Mouse (Mus musculus) cerebellum, postnatal 14 days (tissue): ENCODE data around the gene Surf4.
"Not testable (repeated sequence)": the region's sequence is repeated elsewhere in the genome, so short reads cannot be mapped to it uniquely, and the experiment has no call there.

ENCODE experiments used
- DNase-seq, 2 experiments: peaks; one replicate each; pipeline ENCODE4 v3.0.0; 2021; ENCODE audit warnings: mixed read lengths in 2 of 2

Surf4 gene

DNA sequence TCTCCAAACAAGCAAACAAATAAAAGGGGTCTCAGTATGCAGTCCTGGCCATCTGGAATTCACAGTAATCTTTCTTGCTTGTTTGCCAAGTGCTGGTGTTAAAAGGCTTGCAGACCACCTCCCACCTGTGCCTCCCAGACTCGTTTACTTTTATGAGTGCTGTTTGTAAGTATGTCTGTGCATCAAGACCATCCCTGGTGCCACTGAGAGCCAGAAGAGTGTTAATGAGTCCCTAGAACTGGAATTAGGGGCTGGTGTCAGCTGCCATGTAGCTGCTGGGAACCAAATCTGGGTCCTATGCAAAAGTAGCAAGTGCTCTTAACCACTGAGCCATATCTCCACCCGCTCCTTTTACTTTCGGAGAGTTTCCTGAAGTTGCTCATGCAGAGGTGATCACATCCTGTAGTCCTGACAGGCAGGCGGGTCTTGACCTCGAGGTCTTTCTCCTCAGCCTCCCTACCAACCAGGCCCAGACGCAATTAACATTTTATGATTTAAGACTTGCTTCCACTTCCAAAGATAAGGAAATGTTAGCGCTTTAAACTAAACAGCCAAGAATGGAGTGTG lies 31.8 kb downstream of the Surf4 start:
- DNase-seq, result no peak

DNA sequence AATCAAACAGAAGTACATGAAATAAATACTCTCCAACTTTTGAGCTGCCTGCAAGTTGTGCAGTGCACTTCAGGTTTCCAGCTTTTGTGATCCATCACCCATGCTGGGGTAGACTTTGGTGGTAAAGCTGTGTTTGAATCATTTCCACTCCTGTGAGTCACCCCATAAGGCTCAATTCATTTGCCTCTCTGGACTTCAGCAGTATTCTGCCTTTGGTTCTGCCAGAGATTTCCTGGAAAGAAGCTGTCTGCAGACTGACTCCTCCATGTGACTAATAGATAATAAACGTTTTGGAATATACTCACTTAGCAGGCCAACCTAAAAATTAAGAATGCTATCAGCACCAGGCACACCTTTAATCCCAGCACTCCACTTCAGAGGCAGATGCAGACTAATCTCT lies 33.0 kb downstream of the Surf4 start:
- no peak for DNase-seq

DNA sequence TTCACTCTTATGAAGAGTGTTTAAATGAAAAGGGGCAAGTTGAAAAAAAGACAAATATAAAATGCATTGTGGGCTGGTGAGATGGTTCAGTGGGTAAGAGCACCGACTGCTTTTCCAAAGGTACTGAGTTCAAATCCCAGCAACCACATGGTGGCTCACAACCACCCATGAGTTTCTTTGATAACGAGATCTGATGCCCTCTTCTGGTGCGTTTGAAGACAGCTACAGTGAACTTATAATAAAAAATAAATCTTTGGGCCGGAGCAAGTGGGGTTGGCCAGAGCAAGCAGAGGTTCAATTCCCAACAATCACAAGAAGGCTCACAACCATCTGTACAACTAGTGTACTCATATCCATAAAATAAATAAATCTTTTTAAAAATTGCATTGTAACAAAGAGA lies 37.8 kb downstream of the Surf4 start:
- DNase-seq, result no peak

- not testable (repeated sequence) for DNase-seq
These were observed 47.6 kb downstream of the Surf4 start for GRCm38 (mm10) chr2:26886170-26886569.

DNA sequence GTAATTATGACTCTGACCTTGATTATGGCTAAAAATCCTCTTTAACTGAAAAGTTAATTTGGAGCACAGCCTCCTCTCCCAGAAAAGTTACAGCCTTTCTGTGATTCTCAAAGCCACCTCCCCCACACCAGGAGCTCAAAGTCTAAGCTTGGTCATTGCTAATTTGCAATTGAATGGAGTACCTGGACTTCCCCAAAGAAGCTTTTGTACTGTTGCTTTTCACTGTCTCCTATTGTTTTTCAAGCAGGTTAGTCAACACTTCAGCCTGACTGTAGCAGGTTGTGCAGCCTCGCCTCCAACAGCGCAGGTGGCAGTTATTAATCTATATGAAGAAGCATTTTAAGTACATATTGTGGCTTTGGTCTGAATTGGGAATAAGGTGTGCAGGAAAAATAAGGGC lies 48.2 kb downstream of the Surf4 start:
- not testable (repeated sequence) for DNase-seq

DNA sequence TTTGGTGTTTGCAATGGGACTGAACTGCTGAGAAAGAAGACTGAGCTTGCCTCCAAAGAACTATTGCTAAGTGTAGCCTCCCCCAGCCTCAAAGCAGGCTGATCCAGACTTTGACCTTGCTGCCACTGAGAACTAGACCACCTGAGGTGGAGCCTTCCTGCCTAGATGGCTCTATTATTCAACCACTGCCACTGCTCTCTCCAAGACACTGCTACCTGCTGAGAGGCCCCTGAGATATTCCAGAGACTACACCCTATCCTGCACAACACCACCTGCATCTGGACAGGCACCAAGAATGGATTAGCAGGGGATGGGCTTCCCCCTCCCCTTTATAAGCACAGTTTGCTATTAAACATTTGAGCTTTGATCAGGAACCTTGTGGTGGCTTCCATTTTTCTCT lies 55.2 kb downstream of the Surf4 start:
- DNase-seq, result no peak

GRCm38 (mm10) chr2:26870666-26871065 lies 63.1 kb downstream of the Surf4 start:
- DNase-seq, result no peak
